Mouse (Mus musculus) heart, postnatal 0 days (tissue): ENCODE results near the gene Aes. TPM values are rescaled to one million over a fixed set of nuclear protein-coding genes. Genes with fewer than 3 reads are reported as not detected.

Source experiments
- ATAC-seq: fragments of 200-750 bp; cut with Nextera tagmentation; 2 replicates; pipeline ENCODE4 v1.8.0; 2017; ENCODE audit warnings: low read depth, moderate number of reproducible peaks, moderate library complexity; ENCODE audit not compliant: insufficient read depth
- DNase-seq: peaks from one replicate; pipeline ENCODE4 v3.0.0-alpha.2; 2016; ENCODE audit warnings: low spot score
- H3K27ac ChIP-seq: fragments of 300-500 bp; sonication (generic); 2 replicates; pipeline ENCODE4 v1.5.1; 2014; ENCODE audit warnings: low read depth, mild to moderate bottlenecking
- H3K27me3 ChIP-seq: fragments of 300-500 bp; sonication (generic); 2 replicates; pipeline ENCODE4 v1.6.1; 2014; ENCODE audit warnings: low read length, mixed read lengths; ENCODE audit not compliant: control insufficient read depth, insufficient read depth
- H3K36me3 ChIP-seq: fragments of 300-500 bp; sonication (generic); replicated peaks from 2 replicates; pipeline ENCODE4 v1.6.1; 2014; ENCODE audit warnings: low read length, mixed read lengths; ENCODE audit not compliant: control insufficient read depth, insufficient read depth
- H3K4me1 ChIP-seq: fragments of 300-500 bp; sonication (generic); 2 replicates; pipeline ENCODE4 v1.6.1; 2014; ENCODE audit warnings: antibody characterized with exemption; ENCODE audit not compliant: control insufficient read depth, insufficient read depth
- H3K4me2 ChIP-seq: fragments of 300-500 bp; sonication (generic); 2 replicates; pipeline ENCODE4 v1.6.1; 2014; ENCODE audit warnings: low read depth, mild to moderate bottlenecking, low read length, moderate library complexity
- H3K4me3 ChIP-seq: fragments of 300-500 bp; sonication (generic); 2 replicates; pipeline ENCODE4 v1.5.1; 2014; ENCODE audit warnings: low read depth, low read length
- H3K9ac ChIP-seq: fragments of 300-500 bp; sonication (generic); replicated peaks from 2 replicates; pipeline ENCODE4 v1.6.1; 2014; ENCODE audit warnings: low read depth, low read length, mixed read lengths
- H3K9me3 ChIP-seq: fragments of 300-500 bp; sonication (generic); replicated peaks from 2 replicates; pipeline ENCODE4 v1.6.1; 2016; ENCODE audit warnings: low read length; ENCODE audit not compliant: control insufficient read depth
- CTCF ChIP-seq: IDR thresholded peaks from 2 replicates; pipeline ENCODE4 v1.5.1; 2016; ENCODE audit warnings: antibody characterized with exemption, control low read depth, low read depth
- EP300 ChIP-seq: IDR thresholded peaks from 2 replicates; pipeline ENCODE4 v1.6.1; 2016; ENCODE audit warnings: antibody characterized with exemption, low read depth
- WGBS: fragments of 180-500 bp; shearing (Covaris S2); extraction: QIAGEN DNeasy Blood & Tissue Kit; methylation state at CpG from one replicate; pipeline ENCODE4 v1.1.7; 2014; 5-methylcytosine and 5-hydroxymethylcytosine counted together
- polyA plus RNA-seq: library from polyadenylated mRNA; unstranded; fragments of >200 nt; fragmentation: Nextera tagmentation; extraction: Ambion mirVana; gene quantifications from 2 replicates; pipeline ENCODE4 v1.2.1, GENCODE M21; 2015
- total RNA-seq: library from RNA; depleted of rRNA; stranded (reverse); fragments of >200 nt; gene quantifications from 2 replicates; pipeline ENCODE4 v1.2.3, GENCODE M21; 2014; ENCODE audit warnings: low replicate concordance

Gene Aes
- total and polyA plus RNA-seq, 2 experiments from 2014 or later, result 767 to 870 TPM

- TF ChIP-seq EP300 (no peak), CTCF (no peak)
- Histone ChIP-seq H3K9me3 (no peaks in the 10 kb centered on the region), H3K36me3 (no peaks in the 10 kb centered on the region), H3K9ac (no peak overlapping the region), H3K27ac (no peak overlapping the region), H3K4me1 (peaks cover 36% of the 10 kb centered on the region), H3K4me2 (no peak overlapping the region), H3K27me3 (0 out of 2 replicates have a peak, but pooled peaks cover 8% of the 10 kb centered on the region), H3K4me3 (no peak overlapping the region)
- ATAC-seq (no peak), DNase-seq (no peak)
- WGBS, result 53% methylated on average over 5 of the region's 5 CpGs
Observed at GRCm38 (mm10) chr10:81595599-81595998, 36.3 kb downstream of the Aes start.

DNA sequence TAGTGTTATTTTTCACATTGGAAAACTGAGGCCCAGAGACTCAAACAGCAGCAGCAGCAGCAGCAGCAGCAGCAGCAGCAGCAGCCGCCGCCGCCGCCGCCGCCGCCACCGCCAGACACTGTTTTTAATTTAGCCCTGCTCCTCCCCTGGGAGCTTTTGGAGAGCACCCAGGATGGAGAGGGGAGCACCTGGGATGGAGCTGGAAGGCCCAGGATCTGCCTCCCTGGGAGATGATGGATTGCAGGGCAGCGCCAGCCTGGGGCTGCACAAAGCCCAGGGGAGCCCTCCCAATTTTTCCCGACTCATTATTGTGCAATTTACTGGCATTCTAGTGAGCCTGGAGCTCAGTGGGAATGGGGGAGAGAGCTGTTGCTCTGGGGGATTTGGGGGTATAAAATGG is 37.3 kb downstream of the Aes start:
- peak overlapping the region; percentile 36 for H3K4me3 ChIP-seq
- TF ChIP-seq EP300, result no peak
- TF ChIP-seq CTCF, result no peak
- H3K4me1 ChIP-seq, result peaks cover 43% of the 10 kb centered on the region
- ATAC-seq, result no peak
- no peak for DNase-seq
- no peaks in the 10 kb centered on the region for H3K36me3 ChIP-seq
- H3K27me3 ChIP-seq, result 0 out of 2 replicates have a peak, but pooled peaks cover 8% of the 10 kb centered on the region
- peak overlapping the region; percentile 56 for H3K4me2 ChIP-seq
- 0 out of 2 replicates have a peak overlapping the region, but pooled peaks have one; percentile 25 for H3K9ac ChIP-seq
- peak overlapping the region; percentile 68 for H3K27ac ChIP-seq
- no peaks in the 10 kb centered on the region for H3K9me3 ChIP-seq
- 5% methylated on average over 10 of the region's 10 CpGs for WGBS

GRCm38 (mm10) chr10:81597137-81597950 is 38.1 kb downstream of the Aes start:
- peaks cover 43% of the 10 kb centered on the region for H3K4me1 ChIP-seq
- ATAC-seq, result peak; percentile 16
- H3K27ac ChIP-seq, result peak overlapping the region; percentile 68
- H3K27me3 ChIP-seq, result 0 out of 2 replicates have a peak, but pooled peaks cover 8% of the 10 kb centered on the region
- peak overlapping the region; percentile 36 for H3K4me3 ChIP-seq
- TF ChIP-seq EP300 (no peak), CTCF (no peak)
- WGBS, result 3% methylated on average over 11 of the region's 12 CpGs
- H3K36me3 ChIP-seq, result no peaks in the 10 kb centered on the region
- peak; percentile 44 for DNase-seq
- no peaks in the 10 kb centered on the region for H3K9me3 ChIP-seq
- H3K4me2 ChIP-seq, result peak overlapping the region; percentile 56
- peak overlapping the region; percentile 25; the same call in 1 of the 2 replicates for H3K9ac ChIP-seq

DNA sequence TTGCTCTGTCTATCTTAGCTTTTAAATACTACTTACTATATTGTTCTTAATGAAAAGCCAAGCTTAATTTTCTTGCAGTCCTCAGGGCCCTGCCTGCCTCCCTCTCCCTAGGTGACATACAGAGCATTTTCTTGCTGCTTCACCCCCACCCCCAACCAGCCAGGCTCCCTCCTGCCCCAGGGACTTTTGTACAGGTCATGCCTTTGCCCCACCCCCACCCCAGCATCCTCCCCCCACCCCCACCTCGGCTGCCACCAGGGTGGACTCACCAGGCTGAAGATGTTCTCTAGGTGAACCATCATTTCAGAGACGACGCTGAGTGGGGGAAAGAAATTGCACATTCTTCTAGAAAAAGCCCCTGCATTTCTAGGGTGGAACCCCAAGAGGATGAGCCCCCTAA is 39.1 kb downstream of the Aes start:
- Histone ChIP-seq H3K9ac (no peak overlapping the region), H3K27me3 (0 out of 2 replicates have a peak, but pooled peaks cover 8% of the 10 kb centered on the region), H3K9me3 (no peaks in the 10 kb centered on the region), H3K27ac (no peak overlapping the region), H3K4me1 (peaks cover 43% of the 10 kb centered on the region), H3K4me3 (no peak overlapping the region), H3K36me3 (no peaks in the 10 kb centered on the region), H3K4me2 (no peak overlapping the region)
- no peak for DNase-seq
- 52% methylated on average over 3 of the region's 3 CpGs for WGBS
- no peak for ATAC-seq
- TF ChIP-seq CTCF (no peak), EP300 (no peak)

DNA sequence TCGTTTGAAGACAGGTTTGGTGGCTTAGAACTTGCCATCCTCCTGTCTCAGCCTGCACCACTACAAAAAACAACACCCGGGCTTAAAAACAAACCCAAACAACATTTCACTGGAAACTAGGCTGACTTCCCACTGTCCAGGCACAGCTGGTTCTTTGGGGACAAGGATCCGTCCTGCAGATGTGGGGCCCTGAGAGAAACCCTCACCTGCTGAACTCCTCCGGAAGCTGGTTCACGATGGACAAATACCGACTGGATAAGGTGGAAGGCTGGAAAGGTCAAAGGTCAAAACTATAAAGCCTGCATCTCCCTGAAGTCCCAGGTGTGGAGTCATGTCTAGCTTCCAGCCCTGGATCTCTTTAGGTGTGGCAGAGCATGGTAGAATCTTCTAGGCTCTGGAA is 39.6 kb downstream of the Aes start:
- H3K36me3 ChIP-seq, result no peaks in the 10 kb centered on the region
- 57% methylated on average over 6 of the region's 6 CpGs for WGBS
- no peak for ATAC-seq
- H3K4me2 ChIP-seq, result no peak overlapping the region
- H3K9me3 ChIP-seq, result no peaks in the 10 kb centered on the region
- H3K4me1 ChIP-seq, result peaks cover 43% of the 10 kb centered on the region
- no peak for TF ChIP-seq EP300
- TF ChIP-seq CTCF, result no peak
- H3K9ac ChIP-seq, result no peak overlapping the region
- 0 out of 2 replicates have a peak, but pooled peaks cover 8% of the 10 kb centered on the region for H3K27me3 ChIP-seq
- no peak overlapping the region for H3K4me3 ChIP-seq
- DNase-seq, result no peak
- no peak overlapping the region for H3K27ac ChIP-seq

DNA sequence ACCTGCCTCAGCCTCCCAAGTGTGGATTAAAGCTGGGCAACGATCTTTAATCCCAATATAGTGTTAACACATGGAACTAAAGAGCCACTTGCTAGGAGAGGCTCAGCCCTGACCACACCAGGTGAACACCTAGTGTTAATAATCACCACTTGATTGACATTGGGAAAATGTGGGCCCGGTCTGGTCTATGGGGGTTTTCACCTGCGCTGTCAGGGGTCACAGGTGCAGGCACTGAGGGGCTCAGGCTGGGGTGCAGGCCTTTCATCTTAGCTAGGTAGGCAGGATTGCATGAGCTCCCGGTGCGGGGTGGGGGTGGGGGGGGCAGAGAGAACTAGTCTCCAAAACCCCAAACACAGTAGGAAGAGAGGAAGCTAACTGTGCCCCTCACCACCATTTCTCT is 40.3 kb downstream of the Aes start:
- Histone ChIP-seq H3K27ac (no peak overlapping the region), H3K9me3 (no peaks in the 10 kb centered on the region), H3K4me2 (no peak overlapping the region), H3K27me3 (0 out of 2 replicates have a peak, but pooled peaks cover 8% of the 10 kb centered on the region), H3K4me3 (no peak overlapping the region), H3K4me1 (peaks cover 43% of the 10 kb centered on the region), H3K36me3 (no peaks in the 10 kb centered on the region), H3K9ac (no peak overlapping the region)
- ATAC-seq (no peak), DNase-seq (no peak)
- TF ChIP-seq CTCF, result no peak
- no peak for TF ChIP-seq EP300
- 81% methylated on average over 5 of the region's 5 CpGs for WGBS
